Mouse (Mus musculus): Measurements from ENCODE around the gene Otx2.

- TF ChIP-seq CTCF (IDR thresholded peaks at IDR 0.05; ENCODE audit: insufficient read depth, low read length), result no peak
- no peak for TF ChIP-seq POLR2A (IDR thresholded peaks at IDR 0.05; ENCODE audit: borderline replicate concordance, extremely low read depth, low read depth, low read length)
These were observed 33.8 kb upstream of the Otx2 start for GRCm38 (mm10) chr14:48707391-48707790.
